8 mouse cellular contexts compared by ENCODE assay signal in the genomic region with DNA sequence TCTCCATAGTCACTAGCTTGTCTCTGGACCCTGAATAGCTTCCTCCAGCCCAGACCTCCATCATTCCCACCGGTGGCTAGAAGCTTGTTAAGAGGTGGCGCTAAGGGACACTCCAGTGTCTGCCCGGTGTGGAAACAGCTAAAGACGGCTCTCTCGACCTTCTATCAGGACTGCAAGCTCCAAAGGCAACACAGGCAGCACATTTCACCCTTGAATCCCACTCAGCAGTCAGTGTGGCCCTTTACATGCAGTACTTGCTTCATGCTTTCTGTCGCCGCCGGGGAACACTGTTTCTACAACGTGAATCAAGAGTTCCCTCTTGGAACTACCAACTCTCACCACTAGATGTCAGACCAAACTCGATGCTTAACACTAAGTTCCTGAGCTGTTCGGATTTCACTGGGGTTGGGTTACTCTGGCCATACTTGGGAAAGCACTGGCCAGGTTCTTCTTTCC. TPM values are rescaled to one million over a fixed set of nuclear protein-coding genes. Genes with fewer than 3 reads are reported as not detected.
DNase-seq lines count a peak whose midpoint lies in the region; ATAC-seq lines count a peak whose summit lies in the region.

No protein-coding gene starts in this region.

- H3K27ac ChIP-seq in forebrain, embryonic 11.5 days (ENCODE audit: low read depth, low read length) = no peak overlapping the region
- H3K27ac ChIP-seq in liver, embryonic 12.5 days = no peak overlapping the region
- no peak overlapping the region for H3K27ac ChIP-seq in neural tube, embryonic 11.5 days (ENCODE audit: low read depth, low read length)

- no peaks in the 10 kb centered on the region for H3K9me3 ChIP-seq in forebrain, embryonic 11.5 days (ENCODE audit: control insufficient read depth, low read length)
- no peaks in the 10 kb centered on the region for H3K9me3 ChIP-seq in liver, embryonic 12.5 days (replicated peaks)
- no peaks in the 10 kb centered on the region for H3K9me3 ChIP-seq in neural tube, embryonic 11.5 days (ENCODE audit: control insufficient read depth, low read length)

- intact Hi-C loops in heart, postnatal 10 days (cut with DNase I) = loop anchor here (1.0 to 10.0 kb wide), 3 partner anchors 286 to 928 kb away; no protein-coding TSS in a partner anchor

- H3K36me3 ChIP-seq in forebrain, embryonic 11.5 days (ENCODE audit: control insufficient read depth, insufficient read depth, low read length) = no peaks in the 10 kb centered on the region
- H3K36me3 ChIP-seq in liver, embryonic 12.5 days = no peaks in the 10 kb centered on the region
- H3K36me3 ChIP-seq in neural tube, embryonic 11.5 days (ENCODE audit: control insufficient read depth, insufficient read depth, low read length) = no peaks in the 10 kb centered on the region

- H3K9ac ChIP-seq in forebrain, embryonic 11.5 days (ENCODE audit: low read length) = peak overlapping the region; percentile 16; the same call in 1 of the 2 replicates
- H3K9ac ChIP-seq in liver, embryonic 12.5 days = no peak overlapping the region
- peak overlapping the region; percentile 30; the same call in 1 of the 2 replicates for H3K9ac ChIP-seq in neural tube, embryonic 11.5 days (ENCODE audit: low read length)

- no peaks in the 10 kb centered on the region for H3K4me1 ChIP-seq in forebrain, embryonic 11.5 days (replicated peaks; ENCODE audit: control insufficient read depth, insufficient read depth, low read length)
- no peaks in the 10 kb centered on the region for H3K4me1 ChIP-seq in liver, embryonic 12.5 days
- H3K4me1 ChIP-seq in neural tube, embryonic 11.5 days (ENCODE audit: control insufficient read depth, insufficient read depth, low read length) = no peaks in the 10 kb centered on the region

- peak; percentile 61 for DNase-seq in Muller cell, postnatal 12 days (ENCODE audit: inconsistent ontology term)
- DNase-seq in c-Kit-positive CD71-positive TER-119-positive erythroid progenitor cells, embryonic 14.5 days (ENCODE audit: low spot score) = peak; percentile 23
- DNase-seq in forebrain, embryonic 11.5 days (ENCODE audit: low spot score) = peak; percentile 73
- peak; percentile 72 to 85 for DNase-seq in heart, postnatal 10 days
- peak; percentile 58 to 69 for DNase-seq in kidney, postnatal 4 days
- DNase-seq in neural tube, embryonic 11.5 days (ENCODE audit: low spot score) = peak; percentile 71
- peak; percentile 23 for DNase-seq in thymus, postnatal 14 days

- H3K4me3 ChIP-seq in forebrain, embryonic 11.5 days (ENCODE audit: low read depth, low read length) = no peak overlapping the region
- no peak overlapping the region for H3K4me3 ChIP-seq in liver, embryonic 12.5 days
- no peak overlapping the region for H3K4me3 ChIP-seq in neural tube, embryonic 11.5 days (ENCODE audit: low read depth, low read length)

- peak overlapping the region; percentile 39 for H3K4me2 ChIP-seq in forebrain, embryonic 11.5 days (ENCODE audit: low read depth, low read length, severe bottlenecking)
- H3K4me2 ChIP-seq in liver, embryonic 12.5 days = peak overlapping the region; percentile 30
- H3K4me2 ChIP-seq in neural tube, embryonic 11.5 days (ENCODE audit: low read depth) = peak overlapping the region; percentile 28

- ATAC-seq in forebrain, embryonic 11.5 days (replicated peaks; ENCODE audit: low FRiP score) = peak; percentile 88
- ATAC-seq in liver, embryonic 12.5 days = 0 out of 2 replicates have a peak, but pooled peaks have one; percentile 40
- peak; percentile 86 for ATAC-seq in neural tube, embryonic 11.5 days (ENCODE audit: insufficient read depth, low FRiP score, low TSS enrichment)

- 11% methylated on average over 11 of the region's 11 CpGs for WGBS in forebrain, embryonic 11.5 days
- 13% methylated on average over 11 of the region's 11 CpGs for whole genome bisulfite sequencing in liver, embryonic 12.5 days (ENCODE audit: insufficient replicate concordance)
- WGBS in neural tube, embryonic 11.5 days = 16% methylated on average over 11 of the region's 11 CpGs

- no peaks in the 10 kb centered on the region for H3K27me3 ChIP-seq in forebrain, embryonic 11.5 days (ENCODE audit: control insufficient read depth, insufficient read depth, low read length)
- no peaks in the 10 kb centered on the region for H3K27me3 ChIP-seq in liver, embryonic 12.5 days (replicated peaks)
- no peaks in the 10 kb centered on the region for H3K27me3 ChIP-seq in neural tube, embryonic 11.5 days (ENCODE audit: control insufficient read depth, insufficient read depth, low read length)

RNA-seq across cellular contexts. Expression of a gene that starts 16.2 kb away (rescaled TPM):
- 0.20 and 0.31 TPM in 2 replicates for polyA plus RNA-seq in forebrain, embryonic 11.5 days (2014; fragmentation: Nextera tagmentation; extraction: Ambion mirVana)
- not detected for total RNA-seq in heart, postnatal 10 days (2021)
- polyA plus RNA-seq in liver, embryonic 12.5 days (2016; fragmentation: Nextera tagmentation; extraction: Ambion mirVana) = not detected in 2 replicates
- polyA plus RNA-seq in neural tube, embryonic 11.5 days (2014; fragmentation: Nextera tagmentation; extraction: Ambion mirVana) = not detected in 2 replicates

RNA-seq across cellular contexts. Expression of a gene that starts 42.6 kb away (rescaled TPM):
- 0.67 and 1.0 TPM in 2 replicates for polyA plus RNA-seq in forebrain, embryonic 11.5 days (2014; fragmentation: Nextera tagmentation; extraction: Ambion mirVana)
- not detected for total RNA-seq in heart, postnatal 10 days (2021)
- 0.39 and 0.60 TPM in 2 replicates for polyA plus RNA-seq in liver, embryonic 12.5 days (2016; fragmentation: Nextera tagmentation; extraction: Ambion mirVana)
- 0.68 and 0.82 TPM in 2 replicates for polyA plus RNA-seq in neural tube, embryonic 11.5 days (2014; fragmentation: Nextera tagmentation; extraction: Ambion mirVana)

RNA-seq across cellular contexts. Expression of a gene that starts 55.9 kb away (rescaled TPM):
- 156 and 161 TPM in 2 replicates for polyA plus RNA-seq in forebrain, embryonic 11.5 days (2014; fragmentation: Nextera tagmentation; extraction: Ambion mirVana)
- total RNA-seq in heart, postnatal 10 days (2021) = 1 to 10 TPM; 2.2 to 3.6 TPM
- 76.5 and 78.4 TPM in 2 replicates for polyA plus RNA-seq in liver, embryonic 12.5 days (2016; fragmentation: Nextera tagmentation; extraction: Ambion mirVana)
- 100 and 112 TPM in 2 replicates for polyA plus RNA-seq in neural tube, embryonic 11.5 days (2014; fragmentation: Nextera tagmentation; extraction: Ambion mirVana)

Comparison
In these comparisons a context has a peak if more than half of its experiments do, and no peak if none do; other contexts are left out.
1. DNase-seq: peak in every context shown above with its lines; median percentile 78 in heart, postnatal 10 days; 73 in forebrain, embryonic 11.5 days; 71 in neural tube, embryonic 11.5 days; 64 in kidney, postnatal 4 days; 61 in Muller cell, postnatal 12 days; 23 in c-Kit-positive CD71-positive TER-119-positive erythroid progenitor cells, embryonic 14.5 days; 23 in thymus, postnatal 14 days.